Mouse (Mus musculus) activated CD4-positive, CD25-positive, alpha-beta regulatory T cell, adult 4 months (primary cell): ENCODE data around the gene Lhcgr. TPM values are rescaled to one million over a fixed set of nuclear protein-coding genes. Genes with fewer than 3 reads are reported as not detected.
"Not testable (repeated sequence)": the region's sequence is repeated elsewhere in the genome, so short reads cannot be mapped to it uniquely, and the experiment has no call there.

Experiments used
- ATAC-seq: one replicate; pipeline ENCODE4 v1.8.0; 2017
- polyA plus RNA-seq, 2 experiments: library from polyadenylated mRNA; unstranded; fragments of 100-300 nt; shearing (Covaris generic); gene quantifications; one replicate each; pipeline ENCODE4 v1.2.1; 2017

Lhcgr gene
- not detected for polyA plus RNA-seq

DNA sequence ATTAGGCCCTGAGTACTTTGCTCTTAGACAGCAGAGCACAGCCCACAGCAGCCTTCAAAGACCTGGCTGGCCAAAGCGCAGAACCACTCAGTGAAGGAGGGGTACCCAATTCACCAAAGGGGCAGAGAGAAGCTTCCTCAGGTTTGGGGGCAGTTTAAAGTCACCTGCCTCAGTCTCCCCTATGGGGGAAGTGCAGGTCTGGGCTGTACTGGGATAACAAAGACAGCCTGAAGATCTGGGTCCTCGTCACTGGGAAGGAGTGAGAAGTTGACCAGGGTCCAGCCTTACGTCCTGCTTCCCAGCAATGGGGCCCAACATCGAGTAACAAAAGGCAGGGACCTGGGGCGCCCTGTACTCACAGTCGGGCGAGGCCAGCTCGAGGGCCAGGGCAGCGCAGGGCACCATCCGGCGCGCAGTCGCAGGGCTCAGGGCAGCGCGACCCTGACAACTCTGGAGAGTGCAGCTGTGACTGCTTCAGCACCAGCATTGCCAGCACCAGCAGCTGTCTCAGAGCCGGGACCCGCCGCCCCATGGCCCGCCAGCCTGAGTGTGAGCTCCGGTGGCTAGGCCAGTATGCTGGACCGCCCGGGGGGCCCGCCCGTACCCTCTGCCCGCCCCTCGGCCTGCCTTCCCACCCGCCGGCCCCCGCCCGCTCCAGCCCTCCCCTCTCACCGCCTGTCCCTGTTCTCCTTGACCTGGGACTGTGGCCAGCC is at the start of gene Lhcgr:
Gene Lhcgr, minus strand, starts transcription at position 551 of the 713 bp plus-strand sequence.
- no peak for ATAC-seq

DNA sequence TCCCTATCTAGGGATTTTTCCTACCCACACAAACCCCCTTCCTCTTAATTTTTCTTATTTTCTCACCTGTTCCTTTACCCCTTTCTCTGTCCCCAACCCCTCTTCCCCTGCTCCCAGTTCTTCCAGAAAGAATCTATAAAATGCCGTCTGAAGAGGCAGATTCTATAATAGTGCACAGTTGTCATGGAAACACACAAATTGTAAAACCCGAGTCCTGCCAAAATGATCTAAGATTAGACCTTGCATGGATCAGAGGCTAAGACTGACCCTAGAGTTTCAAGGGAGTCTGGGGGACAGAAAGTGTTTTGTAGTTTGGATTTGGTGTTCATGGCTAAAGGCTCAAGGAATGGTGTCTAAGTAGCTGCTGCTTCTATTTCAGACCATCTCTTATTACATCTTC is 25.8 kb upstream of the Lhcgr start:
- ATAC-seq, result no peak

DNA sequence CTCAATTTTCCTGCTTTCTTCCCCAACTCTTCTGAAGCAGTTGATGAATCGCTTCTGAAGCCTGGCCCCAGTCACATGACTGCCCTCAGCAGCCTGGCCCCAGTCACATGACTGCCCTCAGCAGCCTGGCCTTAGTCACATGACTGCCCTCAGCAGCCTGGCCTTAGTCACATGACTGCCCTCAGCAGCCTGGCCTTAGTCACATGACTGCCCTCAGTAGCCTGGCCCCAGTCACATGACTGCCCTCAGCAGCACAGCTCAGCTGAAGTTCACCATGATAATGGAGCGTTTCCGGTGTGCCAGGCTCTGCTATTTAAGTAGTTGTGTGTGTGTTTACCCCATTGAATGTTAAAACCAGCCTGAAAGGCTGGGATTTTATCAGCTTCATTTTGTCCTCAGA is 21.2 kb upstream of the Lhcgr start:
- not testable (repeated sequence) for ATAC-seq

DNA sequence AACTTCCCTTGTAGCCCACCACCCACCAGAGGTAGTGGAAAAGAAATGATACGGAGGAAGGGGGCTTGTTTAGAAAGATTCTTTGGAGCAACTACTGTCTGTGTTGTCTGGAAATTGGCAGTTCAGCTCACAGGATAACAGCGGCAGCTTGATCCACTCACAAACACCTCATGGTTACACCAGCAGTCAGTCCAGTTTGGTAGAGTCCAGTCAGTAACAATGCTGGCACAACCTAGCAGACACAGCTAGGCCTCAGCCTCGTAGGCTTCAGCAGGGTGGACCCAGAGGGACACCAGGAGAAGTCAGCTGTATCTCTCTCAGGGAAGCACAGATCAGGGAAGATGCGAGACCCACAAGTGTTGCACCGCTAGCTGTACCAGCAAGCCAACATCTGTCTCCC is 19.0 kb upstream of the Lhcgr start:
- ATAC-seq, result no peak

DNA sequence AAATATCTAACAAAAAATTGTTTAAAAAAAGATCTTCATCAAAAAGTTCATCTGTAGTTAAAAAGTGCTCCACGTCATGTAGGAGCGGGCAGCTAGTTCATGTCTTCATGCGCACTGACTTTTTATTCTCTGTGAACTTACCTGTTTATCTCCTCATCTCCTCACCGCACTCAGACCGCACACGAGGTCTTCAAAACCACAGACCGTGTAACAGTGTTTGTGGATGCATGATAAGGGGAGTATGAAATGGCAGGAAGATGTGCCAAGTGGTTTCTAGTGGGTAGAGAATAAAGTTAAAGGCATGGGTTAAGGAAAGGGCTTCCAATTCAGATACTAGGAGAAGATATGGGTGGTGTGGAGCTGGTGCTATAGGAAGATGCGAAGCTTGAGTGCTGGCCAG is 14.6 kb upstream of the Lhcgr start:
- no peak for ATAC-seq

DNA sequence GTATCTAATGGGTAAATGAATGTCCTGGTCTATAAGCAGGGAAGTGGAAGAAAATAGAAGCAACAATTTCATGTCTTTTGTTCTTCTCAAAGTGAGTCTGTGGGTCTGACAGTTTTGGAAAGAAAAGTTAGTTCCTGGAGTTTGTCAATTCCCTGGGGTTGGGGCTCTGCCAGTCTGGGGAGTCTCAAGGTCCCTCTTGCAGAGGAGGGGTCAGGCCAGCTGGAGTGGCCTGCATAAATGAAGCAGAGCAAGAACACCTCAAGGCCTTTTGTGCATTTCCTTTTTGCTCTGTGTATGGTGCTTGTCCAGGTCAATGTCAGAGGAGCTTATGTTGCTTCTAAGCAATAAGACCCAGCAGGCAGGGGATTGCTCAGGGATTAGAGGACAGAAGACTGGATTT is 11.7 kb upstream of the Lhcgr start:
- ATAC-seq, result no peak

DNA sequence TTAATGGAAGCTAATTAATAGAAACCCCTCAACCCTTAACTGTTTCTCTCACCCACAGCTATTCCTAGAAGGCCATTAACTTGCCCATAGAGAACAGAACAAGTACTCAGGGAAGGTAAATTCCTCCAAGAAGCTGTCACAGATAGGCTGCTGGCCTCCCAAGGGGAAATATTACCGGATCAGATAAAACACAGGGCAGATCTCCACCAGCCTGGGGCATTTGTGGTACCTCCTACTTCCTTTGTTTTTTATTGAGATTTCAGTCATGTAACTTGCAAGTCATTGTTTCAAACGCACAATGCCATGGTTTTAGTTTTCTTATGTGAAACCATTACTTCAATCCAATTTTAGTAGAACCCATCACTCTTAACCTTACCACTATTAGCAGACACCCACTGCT is 1.1 kb downstream of the Lhcgr start:
- no peak for ATAC-seq

DNA sequence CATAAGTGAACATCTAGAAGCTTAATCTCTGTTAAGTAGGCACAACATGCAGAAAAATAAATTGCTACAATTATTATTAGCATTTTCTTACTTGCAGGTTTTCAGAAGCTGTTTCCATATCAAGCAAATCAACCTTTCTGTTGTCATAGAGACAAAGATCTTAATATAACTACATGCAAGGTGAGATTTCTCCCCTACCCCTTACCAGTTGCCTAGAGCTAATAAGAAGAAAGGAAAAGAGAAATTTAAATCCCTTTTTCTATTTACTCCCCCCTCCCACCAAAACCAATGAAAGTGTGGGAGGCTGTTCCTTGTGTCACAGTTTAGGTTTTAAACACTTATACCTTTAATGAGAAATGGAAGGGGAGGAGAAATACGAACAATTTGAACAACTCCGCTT is 3.4 kb downstream of the Lhcgr start:
- ATAC-seq, result no peak

DNA sequence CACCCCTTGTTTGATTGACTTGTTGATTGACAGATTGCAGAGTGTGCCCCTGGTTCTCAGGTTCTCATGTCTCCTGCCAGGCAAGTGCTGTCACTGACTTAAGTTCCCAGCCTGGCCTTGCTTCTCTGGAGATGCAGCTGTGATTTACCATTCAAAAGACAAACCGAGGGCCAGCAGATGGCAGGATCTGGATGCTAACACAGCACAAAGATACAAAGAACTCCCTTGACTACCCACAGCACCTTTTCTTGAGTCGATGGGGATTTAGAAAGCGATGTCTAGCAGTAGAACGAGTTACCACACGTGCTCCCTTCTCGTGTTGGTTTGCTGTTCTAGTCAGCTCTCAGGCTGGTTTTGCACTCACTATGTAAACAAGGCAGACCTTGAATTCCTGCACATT is 4.9 kb downstream of the Lhcgr start:
- ATAC-seq, result no peak

DNA sequence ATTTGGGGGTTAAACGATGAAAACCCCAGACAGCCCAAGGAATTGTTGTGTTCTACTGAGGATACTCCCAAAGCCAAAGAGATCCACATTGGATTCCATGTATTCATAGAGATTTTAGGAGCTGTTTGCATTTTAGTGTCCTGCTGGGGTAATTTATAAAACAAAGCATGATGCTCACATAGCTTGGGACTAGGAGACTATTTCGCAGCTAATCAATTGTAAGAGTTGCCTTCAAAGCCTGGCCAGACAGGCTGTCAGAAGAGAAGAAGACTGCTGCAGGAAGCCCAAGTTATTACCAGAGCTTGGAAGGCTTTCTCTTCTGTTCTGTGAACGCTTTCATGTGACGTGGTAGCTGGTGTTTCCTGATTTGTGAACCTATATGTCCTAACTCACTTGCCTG is 5.4 kb downstream of the Lhcgr start:
- ATAC-seq, result no peak

DNA sequence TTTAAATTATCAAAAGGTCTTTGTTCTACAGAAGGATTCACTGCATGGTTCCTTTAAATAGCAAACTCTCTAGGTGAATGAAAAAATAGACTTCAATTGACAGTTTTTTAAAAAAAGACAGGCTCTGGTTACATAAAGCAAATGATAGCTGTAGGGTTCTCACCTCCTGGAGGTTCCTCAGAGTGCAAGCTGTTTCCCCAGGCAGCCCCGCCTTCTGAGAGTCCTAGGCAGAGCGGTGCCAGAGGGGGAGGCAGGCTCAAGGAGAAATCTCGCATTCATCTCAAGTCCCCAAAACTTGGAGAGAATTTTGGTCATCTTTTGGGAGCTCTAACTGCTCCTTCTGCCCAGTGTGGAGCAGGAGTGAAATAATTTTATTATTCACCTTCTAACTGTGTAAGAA is 12.6 kb downstream of the Lhcgr start:
- ATAC-seq, result no peak

DNA sequence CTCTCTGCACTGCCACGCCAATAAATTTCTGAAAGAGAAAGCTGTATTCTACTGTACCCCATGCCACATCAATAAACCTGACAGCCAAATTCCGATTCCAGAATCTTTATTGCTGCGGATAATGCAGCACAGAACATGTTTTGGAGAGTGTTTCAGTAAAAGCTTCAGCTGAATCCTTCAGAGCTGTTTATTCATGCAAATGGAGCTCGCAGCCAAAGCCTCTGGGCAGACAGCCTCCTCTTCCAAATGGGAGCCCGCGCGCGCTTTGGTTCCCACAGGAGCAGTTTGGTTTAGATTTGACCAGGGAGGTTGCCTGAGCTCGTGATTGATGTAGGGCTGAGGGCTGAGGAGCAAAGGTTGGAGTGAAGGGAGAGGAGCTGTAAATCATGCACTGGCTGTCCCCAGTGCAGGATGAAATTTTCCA is 17.7 kb downstream of the Lhcgr start:
- ATAC-seq, result no peak

DNA sequence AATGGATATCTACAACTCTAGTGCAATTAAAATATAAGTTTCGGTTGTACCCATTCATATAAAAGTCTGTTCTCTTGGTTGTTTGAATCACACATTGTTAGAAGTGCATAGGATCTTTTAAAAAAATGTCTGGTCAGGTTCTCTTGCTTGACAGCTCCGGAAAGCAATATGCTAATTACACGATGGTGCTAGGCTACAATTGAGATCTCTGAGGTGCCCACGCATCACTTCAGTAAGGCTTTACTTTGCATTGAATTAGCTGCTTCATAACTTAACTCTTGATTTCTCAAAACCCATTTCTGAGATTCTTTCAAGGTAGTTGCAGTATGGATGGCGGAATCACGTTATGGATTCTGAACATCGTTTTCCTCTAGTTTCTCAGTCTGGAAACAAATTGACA is 21.7 kb downstream of the Lhcgr start:
- ATAC-seq, result no peak

DNA sequence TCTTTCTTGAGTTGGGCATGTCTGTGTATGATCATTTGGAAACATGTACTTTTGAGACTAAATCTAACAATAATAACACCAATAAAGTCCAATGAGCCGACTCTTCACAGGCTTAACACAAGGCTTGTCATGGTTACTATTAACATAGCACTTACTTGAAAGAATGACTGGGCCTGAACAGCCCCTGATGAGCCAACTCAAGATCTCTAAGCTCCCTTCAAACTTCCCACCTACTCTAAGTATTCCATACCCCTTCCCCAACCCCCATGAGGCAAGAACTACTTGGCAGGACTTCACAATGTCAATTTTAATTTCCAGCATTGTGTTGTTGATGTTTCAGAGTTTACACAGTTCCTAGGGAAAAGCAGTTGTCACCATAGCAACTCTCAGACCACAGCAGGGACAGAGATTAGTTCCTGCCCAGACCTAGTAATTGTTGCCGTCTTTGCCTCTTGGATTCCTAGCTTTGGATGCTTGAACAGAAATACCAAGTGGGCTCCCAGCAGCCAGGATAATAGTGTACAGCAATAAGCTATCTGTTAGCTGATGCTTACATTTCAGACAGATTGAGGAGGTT is 22.4 kb downstream of the Lhcgr start:
- no peak for ATAC-seq

DNA sequence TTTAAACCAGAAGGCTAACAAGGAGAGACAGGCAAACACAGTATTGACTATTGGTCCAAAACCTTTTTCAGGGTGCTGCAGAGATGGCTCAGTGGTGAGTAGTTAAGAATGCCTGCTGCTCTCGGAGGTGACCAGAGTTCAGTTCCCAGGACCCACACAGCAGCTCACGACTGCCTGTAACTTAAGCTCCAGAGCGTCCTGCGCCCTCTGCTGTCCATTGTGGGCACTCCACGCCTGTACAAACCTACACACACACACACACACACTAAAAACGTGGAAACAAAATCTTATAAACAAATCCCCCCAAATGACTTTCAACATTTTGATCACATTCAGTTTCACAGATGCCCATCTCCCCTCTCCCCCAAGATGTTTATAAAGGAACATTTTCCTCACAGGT is 24.9 kb downstream of the Lhcgr start:
- ATAC-seq, result no peak

DNA sequence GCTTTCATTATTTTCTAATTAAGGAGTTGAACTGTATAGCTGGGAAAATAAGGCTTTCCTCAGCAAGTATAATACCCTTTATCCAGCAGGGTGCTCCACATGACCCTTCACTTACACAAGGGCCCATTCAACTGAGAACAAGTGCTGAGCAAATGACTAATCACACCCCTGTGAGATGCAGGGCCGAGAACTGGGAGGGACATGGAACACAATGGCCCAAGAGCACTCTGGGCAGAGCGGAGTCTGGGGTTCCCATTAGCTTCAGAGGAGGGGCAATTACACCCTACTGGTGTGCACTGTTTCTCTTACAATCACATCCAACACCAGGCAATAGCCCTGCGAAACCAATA is 27.7 kb downstream of the Lhcgr start:
- ATAC-seq, result no peak

DNA sequence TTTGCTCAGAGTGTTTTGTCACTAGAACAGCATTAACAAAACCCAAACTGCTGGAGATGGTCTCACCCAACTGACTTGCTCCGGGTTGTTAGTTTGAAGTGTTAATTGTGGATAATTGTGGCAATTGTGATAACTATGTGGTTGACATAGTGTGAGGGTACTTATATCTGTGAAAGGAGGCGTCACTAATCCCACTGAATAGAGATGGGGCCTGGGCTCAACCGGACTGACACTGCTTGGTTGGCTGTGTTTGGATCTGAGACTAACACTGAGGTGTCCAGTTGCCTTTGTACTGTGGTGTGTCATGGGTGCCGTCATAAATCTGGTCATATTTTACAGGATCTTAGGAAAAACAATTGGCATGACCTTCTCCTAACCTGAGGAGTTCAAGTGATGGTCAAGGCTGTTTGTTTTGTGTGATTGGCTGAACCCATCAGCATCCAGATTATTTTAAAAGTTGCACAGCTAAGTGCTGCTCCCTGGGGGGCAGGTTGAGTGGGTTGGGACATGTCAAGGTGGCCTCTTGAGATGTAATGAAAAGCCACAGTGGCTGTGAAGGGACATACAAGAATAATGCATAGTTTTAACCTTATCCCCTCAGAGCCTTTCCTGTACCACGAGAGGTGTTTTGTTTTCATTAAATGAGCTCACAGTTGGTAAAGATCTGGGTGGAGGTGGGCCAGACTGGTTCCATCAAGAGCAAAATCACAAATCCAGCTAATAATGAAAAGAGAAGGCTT is 28.2 kb downstream of the Lhcgr start:
- ATAC-seq, result no peak

DNA sequence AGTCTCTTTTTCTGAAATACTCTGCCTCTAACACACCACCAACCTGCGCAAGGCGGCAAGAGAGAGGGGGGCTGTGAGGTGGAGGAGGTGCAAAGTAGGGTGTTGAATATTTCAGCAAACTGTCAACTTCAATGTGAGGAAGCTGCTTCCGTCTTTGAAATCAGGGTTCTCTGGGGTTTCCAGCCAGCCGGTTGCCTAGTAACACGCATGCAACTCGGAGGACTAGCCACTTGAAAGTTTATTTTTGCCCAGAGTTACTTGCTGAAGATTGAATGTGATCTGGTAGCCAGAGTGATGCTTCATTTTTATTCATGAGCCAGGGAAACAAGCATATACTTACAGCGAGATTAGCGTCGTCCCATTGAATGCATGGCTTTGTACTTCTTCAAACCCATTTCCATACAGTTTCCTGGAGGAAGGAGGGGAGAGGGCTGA is 33.8 kb downstream of the Lhcgr start:
- peak; percentile 62 for ATAC-seq

DNA sequence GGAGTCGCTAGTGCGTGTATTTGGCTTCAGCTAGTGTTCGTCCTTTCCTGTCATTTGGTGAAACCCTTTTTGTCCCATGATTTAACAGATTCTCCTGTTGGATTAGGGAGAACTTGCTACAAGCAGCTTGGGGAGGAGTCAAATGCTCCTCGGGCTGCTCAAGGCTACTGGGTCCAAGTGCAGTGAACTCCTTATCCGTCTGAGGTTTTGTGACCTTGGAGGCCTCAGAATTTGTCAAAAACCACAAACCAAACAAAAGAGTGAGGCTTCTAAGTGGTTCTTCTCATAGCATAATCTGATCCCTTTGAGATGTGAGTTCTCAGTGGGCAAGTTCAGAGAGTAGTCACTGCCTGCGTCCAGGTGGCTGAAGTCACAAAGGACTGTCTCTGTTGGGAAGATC is 36.0 kb downstream of the Lhcgr start:
- no peak for ATAC-seq

DNA sequence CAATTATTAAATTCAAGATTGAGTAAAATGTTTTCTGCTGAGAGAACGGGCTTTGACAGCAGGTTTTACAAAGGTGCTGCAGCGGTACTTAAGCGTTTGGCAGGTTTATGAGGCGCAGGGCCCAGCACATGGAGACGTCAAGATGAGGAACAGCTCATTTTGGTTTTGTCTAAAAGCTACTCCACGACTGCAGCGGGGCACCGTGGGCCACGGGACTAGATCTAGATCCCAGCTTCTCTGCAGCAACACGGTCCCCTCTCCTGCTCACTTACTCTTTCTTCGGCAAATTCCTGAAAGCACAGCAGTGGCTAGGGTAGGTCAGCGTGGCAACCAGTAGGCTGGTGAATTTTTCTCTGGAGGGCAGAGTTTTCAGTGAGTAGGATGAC is 38.3 kb downstream of the Lhcgr start:
- no peak for ATAC-seq

DNA sequence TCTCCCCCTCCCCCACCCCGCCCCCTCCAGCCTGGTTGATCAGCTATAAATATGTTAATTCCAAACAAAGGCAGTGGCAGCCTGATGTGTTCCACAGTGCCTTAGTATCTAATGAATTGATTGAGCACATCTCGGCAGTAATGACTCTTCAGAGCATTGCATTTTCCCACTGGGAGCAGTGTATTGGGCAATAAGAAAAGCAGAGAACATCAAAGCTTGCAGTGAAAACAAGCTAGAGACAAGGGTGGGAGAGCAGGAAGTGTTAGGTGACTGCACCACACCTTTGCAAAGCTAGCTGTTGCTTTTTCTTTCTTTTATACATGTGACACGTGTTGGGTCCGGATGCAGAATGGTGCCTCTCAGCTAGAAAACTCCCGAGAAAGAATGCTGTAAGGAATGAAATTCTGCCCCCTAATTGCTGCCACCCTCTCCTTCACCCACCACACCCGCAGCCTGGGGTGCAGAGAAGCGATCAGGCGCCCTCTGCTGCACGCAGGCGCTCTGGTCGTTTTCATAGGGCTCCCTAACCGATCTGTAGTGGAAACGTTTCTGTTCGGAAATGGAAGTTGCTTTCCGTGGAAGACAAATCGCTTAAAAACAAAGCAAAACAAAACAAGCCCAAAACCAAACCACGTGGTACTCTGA is 38.8 kb downstream of the Lhcgr start:
- ATAC-seq, result peak; percentile 70

DNA sequence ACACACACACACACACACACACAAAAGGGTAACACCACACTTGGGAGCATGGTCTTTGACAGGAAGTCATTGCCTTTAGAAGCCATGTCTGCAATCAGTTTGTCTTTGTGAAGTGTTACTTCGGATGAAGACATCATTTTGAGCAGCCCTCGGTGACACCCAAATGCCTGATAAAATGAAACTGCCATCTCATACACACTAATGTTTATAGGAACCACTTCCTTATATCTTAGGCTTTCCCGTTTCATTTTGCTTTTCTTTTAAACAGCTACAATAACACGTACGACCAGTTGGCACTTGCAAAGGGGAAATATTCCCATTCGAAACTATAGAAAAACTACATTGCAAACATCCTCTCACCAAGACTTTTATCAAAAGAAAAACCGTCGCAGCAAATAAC is 42.1 kb downstream of the Lhcgr start:
- ATAC-seq, result no peak

DNA sequence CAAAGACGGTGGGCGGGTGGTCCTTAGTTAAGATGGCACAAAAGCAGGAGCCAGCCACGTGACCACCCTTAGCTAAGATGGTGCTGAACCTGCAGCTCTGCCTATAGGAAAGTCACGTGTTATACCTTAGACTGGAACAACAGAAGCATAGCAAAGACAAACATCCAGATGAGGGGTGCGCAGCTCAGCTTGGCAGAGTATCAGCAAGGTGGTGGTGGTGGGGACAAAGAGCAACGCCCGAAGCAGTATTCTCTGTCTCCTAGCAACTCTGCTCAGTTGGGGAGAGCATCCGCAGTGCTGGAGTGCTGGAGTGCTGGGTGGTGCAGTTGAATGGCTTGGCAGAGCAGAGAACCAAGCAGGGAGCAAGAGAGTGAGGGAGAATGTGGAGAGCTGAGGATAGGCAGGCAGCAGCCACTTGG is 85.5 kb downstream of the Lhcgr start:
- ATAC-seq, result no peak

DNA sequence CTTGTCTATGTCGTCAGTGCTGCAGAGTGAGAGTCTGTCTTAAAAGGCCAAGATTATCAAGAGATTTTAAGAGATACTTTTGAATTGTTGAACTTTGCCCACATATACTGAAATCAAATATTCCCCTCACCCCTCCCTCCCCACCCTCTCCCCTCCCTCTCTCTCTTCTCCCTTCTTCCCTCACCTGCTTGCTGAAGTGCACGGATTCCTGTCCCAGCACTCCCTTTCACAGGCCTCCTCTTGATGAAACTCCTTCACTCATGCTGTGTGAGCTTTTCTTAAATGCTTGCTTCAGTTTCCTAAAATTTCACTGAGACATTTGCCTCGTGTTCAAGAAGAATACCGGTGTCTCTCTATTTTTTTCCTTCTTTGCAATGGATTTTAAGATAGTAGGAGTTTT is 88.7 kb downstream of the Lhcgr start:
- ATAC-seq, result no peak
